In the genomic region with DNA sequence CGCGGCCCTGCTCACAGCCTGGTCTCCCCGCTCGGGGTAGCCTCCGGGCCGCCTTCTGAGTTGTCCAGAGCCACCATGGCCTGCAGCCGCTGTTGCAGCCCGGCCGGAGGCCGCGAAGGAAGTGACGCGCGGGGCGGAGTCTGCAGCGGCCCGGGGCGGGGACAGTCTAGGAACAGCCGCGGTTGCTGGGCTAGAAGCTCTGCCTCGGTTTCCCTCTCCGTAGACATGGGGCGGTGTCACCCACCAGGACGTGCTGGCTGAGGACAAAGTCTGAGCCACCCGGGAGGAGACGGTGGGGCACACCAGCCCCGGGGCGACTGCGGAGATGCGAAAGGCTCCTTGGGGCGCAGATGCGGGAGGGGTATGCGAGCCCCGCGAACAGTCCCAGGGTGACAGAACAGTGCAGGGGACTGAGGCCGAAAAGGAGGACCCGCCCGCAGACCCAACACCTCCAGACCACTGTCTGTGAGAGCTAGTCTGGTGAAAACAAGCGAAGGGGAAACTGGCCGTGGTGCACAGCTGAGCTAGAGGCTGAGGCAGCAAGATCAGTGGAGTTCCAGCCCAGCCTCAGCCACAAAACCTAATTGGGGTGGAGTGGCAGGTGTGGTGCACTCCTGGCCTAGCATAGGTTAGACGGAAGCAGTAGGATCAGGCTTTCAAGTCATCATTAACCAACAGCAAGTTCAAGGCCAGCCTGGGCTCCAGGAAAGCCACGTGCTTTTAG, we compare ENCODE assay signal across 8 mouse cellular contexts. TPM values are rescaled to one million over a fixed set of nuclear protein-coding genes. Genes with fewer than 3 reads are reported as not detected.
A peak's percentile ranks its signal among the peaks of the same experiment; 100 is the strongest.
DNase-seq lines count a peak whose midpoint lies in the region; ATAC-seq and TF ChIP-seq lines count a peak whose summit lies in the region.

TSS of gene Kiss1r (plus strand) at position 164 of the 724 bp plus-strand sequence.

- peaks cover 3 to 24% of the 10 kb centered on the region in 2 experiments; a peak in 2 of 4 replicates for H3K4me1 ChIP-seq in ES-E14 (ENCODE audit: control insufficient read depth in 2 of 2, insufficient read depth in 2 of 2, low read length in 2 of 2, poor library complexity in 1 of 2)
- H3K4me1 ChIP-seq in cerebellum, adult 2 months (ENCODE audit: control insufficient read depth, insufficient read depth, low read length): peaks cover 21% of the 10 kb centered on the region
- H3K4me1 ChIP-seq in lung, embryonic 14.5 days (ENCODE audit: insufficient read depth): peaks cover 5% of the 10 kb centered on the region; the same call in 1 of the 2 replicates
- H3K4me1 ChIP-seq in neural tube, embryonic 15.5 days: peaks cover 67% of the 10 kb centered on the region

- peak; percentile 93 for TF ChIP-seq POLR2A in cerebellum, adult 2 months (IDR thresholded peaks at IDR 0.05; ENCODE audit: borderline replicate concordance, insufficient read depth, low read length)

- under 1% methylated on average over 42 of the region's 42 CpGs for WGBS in cerebellum, adult 2 months
- 2% methylated on average over 41 of the region's 42 CpGs for WGBS in lung, embryonic 14.5 days
- WGBS in neural tube, embryonic 15.5 days: 1% methylated on average over 42 of the region's 42 CpGs

- in situ Hi-C loops in ES-E14 (cut with MboI; ENCODE audit: low sequenced_read_pairs in 2 of 2, unreplicated experiment in 2 of 2): no loop called here

- peak within 1 kb of the TSS; percentile 83 for H3K9ac ChIP-seq in ES-E14 (ENCODE audit: insufficient read depth, low read depth, low read length, poor library complexity, severe bottlenecking)
- H3K9ac ChIP-seq in lung, embryonic 14.5 days: peak within 1 kb of the TSS; percentile 93
- H3K9ac ChIP-seq in neural tube, embryonic 15.5 days (replicated peaks): peak within 1 kb of the TSS; percentile 98

- no peaks in the 10 kb centered on the region for H3K27me3 ChIP-seq in cerebellum, adult 2 months (ENCODE audit: control insufficient read depth, insufficient read depth, low read length)
- peaks cover 47% of the 10 kb centered on the region for H3K27me3 ChIP-seq in lung, embryonic 14.5 days (ENCODE audit: insufficient read depth, low read length)
- H3K27me3 ChIP-seq in neural tube, embryonic 15.5 days (replicated peaks): peaks cover 45% of the 10 kb centered on the region

- H3K4me3 ChIP-seq in ES-E14 (ENCODE audit: insufficient read depth in 1 of 2, low read depth in 1 of 2, low read length in 2 of 2, poor library complexity in 1 of 2, severe bottlenecking in 1 of 2): peak within 1 kb of the TSS; percentile 72
- H3K4me3 ChIP-seq in cerebellum, adult 2 months (replicated peaks; ENCODE audit: insufficient read depth, low read depth, low read length): peak within 1 kb of the TSS; percentile 95
- H3K4me3 ChIP-seq in lung, embryonic 14.5 days (ENCODE audit: low read depth, low read length): peak within 1 kb of the TSS; percentile 84
- peak within 1 kb of the TSS; percentile 82 for H3K4me3 ChIP-seq in neural tube, embryonic 15.5 days (replicated peaks)

- DNase-seq in ES-E14 (ENCODE audit: low read depth, low spot score): no peak
- DNase-seq in cerebellum, adult 2 months: peak; percentile 86 to 89
- DNase-seq in forelimb bud, embryonic 11.5 days (ENCODE audit: low read depth, low spot score): peak; percentile 56
- DNase-seq in heart, postnatal 4 days: peak; percentile 89
- peak; percentile 60 to 77 for DNase-seq in layer of hippocampus, adult 8-10 months (ENCODE audit: low spot score in 2 of 2)
- peak; percentile 92 for DNase-seq in lung, embryonic 14.5 days
- peak; percentile 75 to 81 for DNase-seq in thymus, adult 18-20 months

- no peaks in the 10 kb centered on the region for H3K9me3 ChIP-seq in ES-E14 (ENCODE audit: control insufficient read depth, insufficient read depth, low read depth, low read length)
- no peaks in the 10 kb centered on the region for H3K9me3 ChIP-seq in lung, embryonic 14.5 days (ENCODE audit: low read depth, low read length)
- H3K9me3 ChIP-seq in neural tube, embryonic 15.5 days (replicated peaks): no peaks in the 10 kb centered on the region

- ATAC-seq in lung, embryonic 14.5 days (ENCODE audit: insufficient read depth): peak; percentile 83
- ATAC-seq in neural tube, embryonic 15.5 days (ENCODE audit: low FRiP score): peak; percentile 79

- H3K4me2 ChIP-seq in lung, embryonic 14.5 days: peak within 1 kb of the TSS; percentile 97
- H3K4me2 ChIP-seq in neural tube, embryonic 15.5 days: peak within 1 kb of the TSS; percentile 96

- no peak within 1 kb of the TSS for H3K27ac ChIP-seq in ES-E14 (ENCODE audit: insufficient read depth, low read depth, low read length, poor library complexity, severe bottlenecking)
- peak within 1 kb of the TSS; percentile 81 for H3K27ac ChIP-seq in cerebellum, adult 2 months (ENCODE audit: insufficient read depth, low read length)
- peak within 1 kb of the TSS; percentile 83 for H3K27ac ChIP-seq in lung, embryonic 14.5 days (ENCODE audit: low read depth)
- peak within 1 kb of the TSS; percentile 80 for H3K27ac ChIP-seq in neural tube, embryonic 15.5 days (replicated peaks)

- H3K36me3 ChIP-seq in ES-E14 (ENCODE audit: control insufficient read depth, insufficient read depth, low read length, poor library complexity, severe bottlenecking): no peaks in the 10 kb centered on the region; the same call in 1 of the 2 replicates
- H3K36me3 ChIP-seq in lung, embryonic 14.5 days (ENCODE audit: insufficient read depth): peaks cover 7% of the 10 kb centered on the region; the same call in 1 of the 2 replicates
- H3K36me3 ChIP-seq in neural tube, embryonic 15.5 days: 0 out of 2 replicates have a peak, but pooled peaks cover 4% of the 10 kb centered on the region

- no peak for TF ChIP-seq CTCF in cerebellum, adult 2 months (IDR thresholded peaks at IDR 0.05; ENCODE audit: borderline replicate concordance, insufficient read depth, low read depth, low read length)
- TF ChIP-seq CTCF in lung, embryonic 14.5 days (IDR thresholded peaks at IDR 0.05; ENCODE audit: low read depth): no peak

TF ChIP-seq in ES-E14, 5 proteins besides CTCF, POLR2A, EP300 and RAD21:
- no peak for TF ChIP-seq ZC3H11A (IDR thresholded peaks at IDR 0.05; ENCODE audit: borderline replicate concordance, low read depth, low read length)
- TF ChIP-seq ZNF384 (IDR thresholded peaks at IDR 0.05; ENCODE audit: low read depth, low read length): no peak
- TF ChIP-seq CHD2 (IDR thresholded peaks at IDR 0.05; ENCODE audit: low read depth, low read length): no peak
- no peak for TF ChIP-seq MAFK (IDR thresholded peaks at IDR 0.05; ENCODE audit: insufficient read depth, low read depth, low read length)
- TF ChIP-seq HCFC1 (IDR thresholded peaks at IDR 0.05; ENCODE audit: borderline replicate concordance, insufficient read depth, low read length): no peak

RNA-seq across cellular contexts. Expression of gene Kiss1r, which starts in this region (rescaled TPM):
- 0.85 and 2.4 TPM in 2 replicates for total RNA-seq in ES-E14 (2012; rRNA removed)
- 12.1 and 12.8 TPM in 2 replicates for polyA plus RNA-seq in cerebellum, adult 2 months (2012; rRNA removed)
- total RNA-seq in heart, postnatal 4 days (2021): under 1 TPM; 0.25 to 0.33 TPM
- 1 to 10 TPM; 6.3 to 8.3 (median 7.6) TPM for total RNA-seq in layer of hippocampus, adult 8-10 months (2022)
- 0.70 and 1.2 TPM in 2 replicates for polyA plus RNA-seq in lung, embryonic 14.5 days (2014; fragmentation: Nextera tagmentation; extraction: Ambion mirVana)
- 1.8 and 2.8 TPM in 2 replicates for polyA plus RNA-seq in neural tube, embryonic 15.5 days (2015; fragmentation: Nextera tagmentation; extraction: Ambion mirVana)

Comparison
In these comparisons a context has a peak if more than half of its experiments do, and no peak if none do; other contexts are left out.
1. Peak in DNase-seq in heart, postnatal 4 days; RNA of the gene not detected or under 1 TPM.